Mouse (Mus musculus) cerebellum, adult 2 months (tissue): ENCODE results near the gene Stard10. TPM values are rescaled to one million over a fixed set of nuclear protein-coding genes. Genes with fewer than 3 reads are reported as not detected.

Source experiments
- DNase-seq, 2 experiments: peaks; one replicate each; pipeline ENCODE4 v3.0.0; 2021
- H3K27ac ChIP-seq: fragments of 200-500 bp; 2 replicates; pipeline ENCODE4 v1.5.1; 2012; ENCODE audit warnings: low read length, control low read depth, inconsistent platforms; ENCODE audit not compliant: insufficient read depth
- H3K27me3 ChIP-seq: fragments of 200-500 bp; 2 replicates; pipeline ENCODE4 v1.6.1; 2012; ENCODE audit warnings: inconsistent platforms, mild to moderate bottlenecking, low read length, moderate library complexity; ENCODE audit not compliant: control insufficient read depth, insufficient read depth
- H3K4me1 ChIP-seq: fragments of 200-500 bp; 2 replicates; pipeline ENCODE4 v1.6.1; 2011; ENCODE audit warnings: low read length; ENCODE audit not compliant: control insufficient read depth, insufficient read depth
- H3K4me3 ChIP-seq: fragments of 200-500 bp; replicated peaks from 2 replicates; pipeline ENCODE3; 2011; ENCODE audit warnings: mild to moderate bottlenecking, low read depth, low read length, control low read depth; ENCODE audit not compliant: insufficient read depth
- CTCF ChIP-seq: fragments of 200-500 bp; IDR thresholded peaks from 2 replicates; pipeline ENCODE4 v1.5.1; 2011; ENCODE audit warnings: low read depth, mild to moderate bottlenecking, control low read depth, low read length, moderate library complexity, borderline replicate concordance; ENCODE audit not compliant: insufficient read depth
- POLR2A ChIP-seq: fragments of 200-500 bp; IDR thresholded peaks from 2 replicates; pipeline ENCODE4 v1.6.1; 2011; ENCODE audit warnings: low read length, control low read depth, borderline replicate concordance; ENCODE audit not compliant: insufficient read depth
- WGBS: fragments of 180-500 bp; shearing (Covaris S2); methylation state at CpG from one replicate; pipeline ENCODE4 v1.1.7; 2018; 5-methylcytosine and 5-hydroxymethylcytosine counted together
- polyA plus RNA-seq: library from polyadenylated mRNA; depleted of rRNA; stranded (reverse); fragments of >200 nt; gene quantifications from 2 replicates; pipeline ENCODE4 v1.2.3, GENCODE M21; 2012

The Stard10 gene
- polyA plus RNA-seq, 1 experiment, result 123 TPM

GRCm38 (mm10) chr7:101295438-101295837 is 21.4 kb upstream of the Stard10 start:
- H3K4me1 ChIP-seq, result peaks cover 19% of the 10 kb centered on the region
- DNase-seq, result no peak
- TF ChIP-seq CTCF (no peak), POLR2A (no peak)
- no peak overlapping the region for H3K4me3 ChIP-seq
- H3K27me3 ChIP-seq, result no peaks in the 10 kb centered on the region
- WGBS, result 50% methylated on average over 1 of the region's 1 CpGs
- H3K27ac ChIP-seq, result no peak overlapping the region

- WGBS, result 11% methylated on average over 35 of the region's 35 CpGs
- peak overlapping the region; percentile 55 for H3K27ac ChIP-seq
- peaks cover 19% of the 10 kb centered on the region for H3K4me1 ChIP-seq
- TF ChIP-seq CTCF, result no peak
- peak; percentile 66 for TF ChIP-seq POLR2A
- DNase-seq, result peak; percentile 88
- no peaks in the 10 kb centered on the region for H3K27me3 ChIP-seq
- H3K4me3 ChIP-seq, result peak overlapping the region; percentile 53
These were observed 20.4 kb upstream of the Stard10 start for GRCm38 (mm10) chr7:101296252-101297022.

GRCm38 (mm10) chr7:101297023-101297405 is 19.9 kb upstream of the Stard10 start:
- peaks cover 19% of the 10 kb centered on the region for H3K4me1 ChIP-seq
- TF ChIP-seq POLR2A (no peak), CTCF (no peak)
- peak overlapping the region; percentile 55 for H3K27ac ChIP-seq
- 12% methylated on average over 8 of the region's 8 CpGs for WGBS
- H3K27me3 ChIP-seq, result no peaks in the 10 kb centered on the region
- peak overlapping the region; percentile 53 for H3K4me3 ChIP-seq
- peak in 1 of 2 experiments; percentile 72 for DNase-seq

- Histone ChIP-seq H3K4me3 (no peak overlapping the region), H3K4me1 (peaks cover 19% of the 10 kb centered on the region), H3K27me3 (no peaks in the 10 kb centered on the region), H3K27ac (no peak overlapping the region)
- DNase-seq, result no peak
- no peak for TF ChIP-seq CTCF
- TF ChIP-seq POLR2A, result no peak
- 92% methylated on average over 3 of the region's 3 CpGs for WGBS
These were observed 18.5 kb upstream of the Stard10 start for GRCm38 (mm10) chr7:101298375-101298774.

GRCm38 (mm10) chr7:101301361-101301880 is 15.5 kb upstream of the Stard10 start:
- Histone ChIP-seq H3K27ac (peak overlapping the region; percentile 69), H3K4me1 (peaks cover 14% of the 10 kb centered on the region), H3K27me3 (no peaks in the 10 kb centered on the region), H3K4me3 (peak overlapping the region; percentile 83)
- no peak for DNase-seq
- no peak for TF ChIP-seq POLR2A
- TF ChIP-seq CTCF, result no peak
- under 1% methylated on average over 30 of the region's 30 CpGs for WGBS

- DNase-seq, result peak; percentile 98
- WGBS, result under 1% methylated on average over 39 of the region's 39 CpGs
- TF ChIP-seq CTCF (no peak), POLR2A (peak; percentile 73)
These were observed 14.9 kb upstream of the Stard10 start, which contains the start of gene Atg16l2 for GRCm38 (mm10) chr7:101301881-101302456. Gene Atg16l2 (minus strand): TSS chr7:101302251.

GRCm38 (mm10) chr7:101302691-101303090 is 14.2 kb upstream of the Stard10 start:
- H3K4me1 ChIP-seq, result peaks cover 8% of the 10 kb centered on the region
- H3K27ac ChIP-seq, result peak overlapping the region; percentile 77
- no peak for DNase-seq
- TF ChIP-seq CTCF (no peak), POLR2A (no peak)
- WGBS, result 26% methylated on average over 7 of the region's 7 CpGs
- no peaks in the 10 kb centered on the region for H3K27me3 ChIP-seq
- H3K4me3 ChIP-seq, result peak overlapping the region; percentile 83

More at GRCm38 (mm10) chr7:101301881-101302456, 14.9 kb upstream of the Stard10 start, which contains the start of gene Atg16l2:
- Histone ChIP-seq H3K27me3 (no peaks in the 10 kb centered on the region), H3K4me1 (peaks cover 12% of the 10 kb centered on the region), H3K27ac (peak within 1 kb of the TSS; percentile 77), H3K4me3 (peak within 1 kb of the TSS; percentile 83)

GRCm38 (mm10) chr7:101306841-101307240 is 10.0 kb upstream of the Stard10 start:
- Histone ChIP-seq H3K4me1 (no peaks in the 10 kb centered on the region), H3K27me3 (no peaks in the 10 kb centered on the region), H3K4me3 (no peak overlapping the region), H3K27ac (no peak overlapping the region)
- WGBS, result 57% methylated on average over 2 of the region's 2 CpGs
- TF ChIP-seq CTCF, result no peak
- no peak for TF ChIP-seq POLR2A
- DNase-seq, result no peak

GRCm38 (mm10) chr7:101309985-101310326 is 6.9 kb upstream of the Stard10 start:
- H3K4me3 ChIP-seq, result peak overlapping the region; percentile 80
- WGBS, result 10% methylated on average over 5 of the region's 5 CpGs
- peaks cover 10% of the 10 kb centered on the region for H3K4me1 ChIP-seq
- TF ChIP-seq POLR2A (no peak), CTCF (no peak)
- no peak for DNase-seq
- H3K27me3 ChIP-seq, result no peaks in the 10 kb centered on the region
- peak overlapping the region; percentile 79; the same call in 1 of the 2 replicates for H3K27ac ChIP-seq
